Mouse (Mus musculus) embryonic facial prominence, embryonic 11.5 days (tissue): ENCODE results near the gene Ddx25. TPM values are rescaled to one million over a fixed set of nuclear protein-coding genes. Genes with fewer than 3 reads are reported as not detected.
A peak's percentile ranks its signal among the peaks of the same experiment; 100 is the strongest.

ENCODE experiments used
- ATAC-seq: fragments of 200-750 bp; cut with Nextera tagmentation; replicated peaks from 2 replicates; pipeline ENCODE4 v1.8.0; 2017; ENCODE audit warnings: low read depth; ENCODE audit not compliant: insufficient number of reproducible peaks, low FRiP score, low TSS enrichment
- DNase-seq: peaks from one replicate; pipeline ENCODE4 v3.0.0-alpha.2; 2015; ENCODE audit warnings: low spot score
- H3K27ac ChIP-seq: fragments of 300-500 bp; sonication (generic); replicated peaks from 2 replicates; pipeline ENCODE4 v1.5.1; 2014; ENCODE audit warnings: mild to moderate bottlenecking, low read depth, low read length, control low read depth
- H3K27me3 ChIP-seq: fragments of 300-500 bp; sonication (generic); 2 replicates; pipeline ENCODE4 v1.6.1; 2014; ENCODE audit warnings: mild to moderate bottlenecking, low read length, moderate library complexity, mixed read lengths; ENCODE audit not compliant: control insufficient read depth, insufficient read depth
- H3K36me3 ChIP-seq: fragments of 300-500 bp; sonication (generic); replicated peaks from 2 replicates; pipeline ENCODE4 v1.6.1; 2014; ENCODE audit warnings: low read depth, mild to moderate bottlenecking, low read length, moderate library complexity, mixed read lengths; ENCODE audit not compliant: control insufficient read depth, insufficient read depth
- H3K4me1 ChIP-seq: fragments of 300-500 bp; sonication (generic); 2 replicates; pipeline ENCODE4 v1.6.1; 2014; ENCODE audit warnings: low read length, mixed read lengths; ENCODE audit not compliant: control insufficient read depth, insufficient read depth
- H3K4me2 ChIP-seq: fragments of 300-500 bp; sonication (generic); 2 replicates; pipeline ENCODE4 v1.6.1; 2014; ENCODE audit warnings: low read depth, mild to moderate bottlenecking, control low read depth, low read length, moderate library complexity
- H3K4me3 ChIP-seq: fragments of 300-500 bp; sonication (generic); 2 replicates; pipeline ENCODE4 v1.5.1; 2014; ENCODE audit warnings: low read depth, low read length, control low read depth
- H3K9ac ChIP-seq: fragments of 300-500 bp; sonication (generic); replicated peaks from 2 replicates; pipeline ENCODE4 v1.6.1; 2014; ENCODE audit warnings: mild to moderate bottlenecking, control low read depth, low read length
- H3K9me3 ChIP-seq: fragments of 300-500 bp; sonication (generic); replicated peaks from 2 replicates; pipeline ENCODE4 v1.6.1; 2016; ENCODE audit warnings: mild to moderate bottlenecking, low read length, inconsistent platforms, mixed read lengths; ENCODE audit not compliant: control insufficient read depth
- WGBS: fragments of 180-500 bp; shearing (Covaris S2); extraction: QIAGEN DNeasy Blood & Tissue Kit; methylation state at CpG from one replicate; pipeline ENCODE4 v1.1.7; 2014; 5-methylcytosine and 5-hydroxymethylcytosine counted together
- polyA plus RNA-seq: library from polyadenylated mRNA; unstranded; fragments of >200 nt; fragmentation: Nextera tagmentation; extraction: Ambion mirVana; gene quantifications from 2 replicates; pipeline ENCODE4 v1.2.1, GENCODE M21; 2014

Ddx25 gene
- polyA plus RNA-seq, 1 experiment from 2014 or later = 6.7 TPM

- no peaks in the 10 kb centered on the region for H3K27me3 ChIP-seq
- no peak overlapping the region for H3K4me3 ChIP-seq
- no peak overlapping the region for H3K27ac ChIP-seq
- H3K4me1 ChIP-seq = no peaks in the 10 kb centered on the region
- 82% methylated on average over 4 of the region's 4 CpGs for WGBS
- no peak overlapping the region for H3K4me2 ChIP-seq
- H3K9me3 ChIP-seq = no peaks in the 10 kb centered on the region
- DNase-seq (no peak), ATAC-seq (no peak)
- no peak overlapping the region for H3K9ac ChIP-seq
- no peaks in the 10 kb centered on the region for H3K36me3 ChIP-seq
Measured at GRCm38 (mm10) chr9:35535876-35536275, 22.5 kb downstream of the Ddx25 start.

DNA sequence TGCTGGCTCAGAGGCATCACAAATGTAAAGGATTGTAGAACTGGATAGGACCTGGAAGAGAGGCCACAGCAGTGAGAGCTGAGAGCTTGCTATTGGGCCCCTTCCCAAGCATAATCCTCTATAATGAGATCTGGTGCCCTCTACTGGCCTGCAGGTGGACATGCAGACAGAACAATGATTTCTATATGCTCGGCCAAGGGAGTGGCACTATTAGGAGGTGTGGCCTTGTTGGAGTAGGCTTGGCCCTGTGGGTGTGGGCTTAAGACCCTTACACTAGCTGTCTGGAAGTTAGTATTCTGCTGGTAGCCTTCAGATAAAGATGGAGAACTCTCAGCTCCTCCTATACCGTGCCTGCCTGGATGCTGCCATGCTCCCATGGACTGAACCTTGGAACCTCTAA is 23.2 kb downstream of the Ddx25 start:
- no peaks in the 10 kb centered on the region for H3K9me3 ChIP-seq
- H3K4me1 ChIP-seq = no peaks in the 10 kb centered on the region
- H3K4me3 ChIP-seq = no peak overlapping the region
- no peak overlapping the region for H3K4me2 ChIP-seq
- ATAC-seq (peak; percentile 74), DNase-seq (peak; percentile 88)
- H3K27me3 ChIP-seq = no peaks in the 10 kb centered on the region
- 9% methylated on average over 2 of the region's 2 CpGs for WGBS
- no peaks in the 10 kb centered on the region for H3K36me3 ChIP-seq
- no peak overlapping the region for H3K27ac ChIP-seq
- no peak overlapping the region for H3K9ac ChIP-seq

DNA sequence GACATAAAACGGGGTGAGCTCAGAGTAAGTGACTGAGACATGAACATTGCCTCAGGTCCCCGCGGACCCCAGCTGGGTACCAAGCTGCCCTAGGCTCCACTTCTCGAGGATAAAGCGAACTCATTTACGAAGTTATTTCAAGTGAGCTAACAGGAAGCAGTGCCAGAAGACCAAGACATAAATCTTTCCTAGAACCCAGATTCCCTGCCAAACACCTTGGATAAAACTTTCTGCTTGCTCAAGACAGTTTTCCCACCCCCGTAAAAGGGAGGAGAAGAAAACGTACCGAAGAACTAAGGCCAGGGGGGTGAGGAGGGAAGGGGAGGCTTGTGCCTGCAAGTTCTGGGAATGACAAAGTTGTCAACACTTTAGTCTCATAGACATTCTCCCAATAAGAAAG is 25.1 kb downstream of the Ddx25 start:
- DNase-seq (no peak), ATAC-seq (no peak)
- 80% methylated on average over 9 of the region's 9 CpGs for WGBS
- no peaks in the 10 kb centered on the region for H3K9me3 ChIP-seq
- no peak overlapping the region for H3K4me3 ChIP-seq
- no peaks in the 10 kb centered on the region for H3K27me3 ChIP-seq
- H3K9ac ChIP-seq = no peak overlapping the region
- H3K27ac ChIP-seq = no peak overlapping the region
- no peaks in the 10 kb centered on the region for H3K36me3 ChIP-seq
- no peak overlapping the region; the same call in 1 of the 2 replicates for H3K4me2 ChIP-seq
- peaks cover 4% of the 10 kb centered on the region; the same call in 1 of the 2 replicates for H3K4me1 ChIP-seq

DNA sequence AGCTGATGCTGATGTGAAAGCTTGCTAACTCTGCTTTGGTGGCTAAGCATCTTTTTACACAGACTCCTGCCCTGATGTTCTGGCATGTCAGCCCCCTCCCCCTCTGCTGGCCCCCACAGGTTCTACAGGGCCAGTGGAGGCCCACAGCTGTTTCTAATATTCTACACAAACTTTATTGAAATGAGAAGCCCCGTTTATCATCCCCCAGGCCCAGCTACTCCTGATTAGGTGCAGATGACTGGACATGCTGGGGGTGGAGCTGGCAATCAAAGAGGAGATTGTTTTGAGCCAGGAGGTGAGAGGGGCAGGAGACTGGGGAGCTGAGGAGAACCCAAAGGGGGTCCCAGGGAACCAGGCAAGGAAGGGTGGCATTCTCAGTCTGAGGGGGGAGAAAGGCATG is 28.5 kb downstream of the Ddx25 start:
- ATAC-seq = peak; percentile 76
- Histone ChIP-seq H3K27ac (0 out of 2 replicates have a peak overlapping the region, but pooled peaks have one; percentile 38), H3K4me3 (no peak overlapping the region), H3K4me2 (no peak overlapping the region; the same call in 1 of the 2 replicates), H3K9ac (no peak overlapping the region), H3K9me3 (no peaks in the 10 kb centered on the region), H3K27me3 (no peaks in the 10 kb centered on the region), H3K4me1 (peaks cover 4% of the 10 kb centered on the region; the same call in 1 of the 2 replicates), H3K36me3 (no peaks in the 10 kb centered on the region)
- WGBS = 4% methylated on average over 1 of the region's 1 CpGs
- peak; percentile 92 for DNase-seq

- 41% methylated on average over 3 of the region's 3 CpGs for WGBS
- Histone ChIP-seq H3K27me3 (no peaks in the 10 kb centered on the region), H3K4me2 (no peak overlapping the region), H3K9ac (no peak overlapping the region), H3K9me3 (no peaks in the 10 kb centered on the region), H3K4me1 (peaks cover 4% of the 10 kb centered on the region; the same call in 1 of the 2 replicates), H3K36me3 (no peaks in the 10 kb centered on the region), H3K4me3 (no peak overlapping the region), H3K27ac (0 out of 2 replicates have a peak overlapping the region, but pooled peaks have one; percentile 38)
- no peak for ATAC-seq
- no peak for DNase-seq
Measured at GRCm38 (mm10) chr9:35529141-35529540, 29.2 kb downstream of the Ddx25 start.

GRCm38 (mm10) chr9:35523941-35524411 is 34.4 kb downstream of the Ddx25 start:
- no peak overlapping the region for H3K27ac ChIP-seq
- no peaks in the 10 kb centered on the region for H3K36me3 ChIP-seq
- H3K9me3 ChIP-seq = no peaks in the 10 kb centered on the region
- 29% methylated on average over 7 of the region's 7 CpGs for WGBS
- no peak overlapping the region for H3K4me2 ChIP-seq
- peaks cover 4% of the 10 kb centered on the region; the same call in 1 of the 2 replicates for H3K4me1 ChIP-seq
- DNase-seq (peak; percentile 79), ATAC-seq (peak; percentile 53)
- no peak overlapping the region for H3K4me3 ChIP-seq
- H3K27me3 ChIP-seq = no peaks in the 10 kb centered on the region
- H3K9ac ChIP-seq = no peak overlapping the region

DNA sequence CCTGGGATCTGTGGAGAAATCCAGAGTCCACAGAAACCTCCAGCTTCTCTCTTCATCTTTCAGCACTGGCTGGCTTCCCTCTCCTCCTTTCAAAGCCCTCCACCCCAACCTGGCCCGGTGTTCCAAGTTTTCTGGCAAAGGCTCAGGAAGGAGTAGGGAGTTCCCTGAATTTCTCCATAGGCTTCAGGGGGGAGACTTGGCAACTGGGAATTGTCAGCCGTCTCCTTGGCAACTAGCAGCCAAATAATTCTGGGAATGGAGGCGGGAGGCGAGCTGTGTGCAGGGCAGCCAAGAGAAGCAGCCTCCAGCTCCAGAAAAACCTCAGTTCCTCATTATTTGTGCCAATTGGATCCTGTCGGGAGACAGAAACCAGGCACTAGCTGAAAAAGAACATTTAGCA is 34.8 kb downstream of the Ddx25 start:
- 43% methylated on average over 5 of the region's 5 CpGs for WGBS
- no peak overlapping the region for H3K4me2 ChIP-seq

DNA sequence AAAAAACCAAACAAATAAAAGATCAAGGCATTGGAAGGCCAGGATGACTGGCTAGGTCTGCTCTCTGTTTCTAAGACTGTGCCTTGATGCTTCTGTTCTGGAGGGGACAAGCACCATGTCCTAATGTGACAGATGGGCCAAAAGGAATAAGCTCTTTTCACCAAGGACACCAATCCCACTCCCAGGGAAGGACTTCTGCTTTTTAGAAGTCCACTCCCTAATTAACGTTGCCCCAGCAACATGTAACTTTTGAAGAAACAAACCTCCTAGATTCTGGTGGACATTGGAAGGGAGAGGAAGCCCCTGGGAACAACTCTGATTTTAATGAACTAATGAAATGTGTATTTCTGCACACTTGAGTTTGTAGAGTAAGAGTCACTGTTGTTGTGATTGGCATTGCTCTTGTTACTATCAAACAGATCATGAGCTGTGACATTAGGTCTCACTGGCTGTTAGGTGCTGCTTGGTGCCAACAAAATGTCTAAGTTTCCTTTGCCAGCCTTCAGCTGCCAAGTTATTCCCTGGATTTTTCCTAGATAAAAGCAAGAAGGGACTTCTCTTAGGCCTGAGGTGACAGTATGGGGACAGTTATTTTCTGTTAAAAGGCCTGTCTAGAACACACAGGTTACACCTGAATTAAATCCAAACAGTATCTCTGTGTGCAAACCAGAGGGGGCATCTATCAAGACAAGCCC is 35.4 kb downstream of the Ddx25 start:
- DNase-seq = no peak
- Histone ChIP-seq H3K27me3 (no peaks in the 10 kb centered on the region), H3K4me1 (0 out of 2 replicates have a peak, but pooled peaks cover 2% of the 10 kb centered on the region), H3K9ac (no peak overlapping the region), H3K9me3 (no peaks in the 10 kb centered on the region), H3K36me3 (no peaks in the 10 kb centered on the region), H3K4me2 (no peak overlapping the region), H3K4me3 (no peak overlapping the region), H3K27ac (no peak overlapping the region)
- 77% methylated on average over 1 of the region's 1 CpGs for WGBS
- no peak for ATAC-seq

More for the DNA sequence above, 34.8 kb downstream of the Ddx25 start:
- Histone ChIP-seq H3K4me3 (no peak overlapping the region), H3K36me3 (no peaks in the 10 kb centered on the region), H3K27me3 (no peaks in the 10 kb centered on the region), H3K9ac (no peak overlapping the region), H3K4me1 (0 out of 2 replicates have a peak, but pooled peaks cover 2% of the 10 kb centered on the region), H3K9me3 (no peaks in the 10 kb centered on the region), H3K27ac (no peak overlapping the region)
- ATAC-seq (no peak), DNase-seq (peak; percentile 46)
